1 mouse cellular context compared by ENCODE assay signal in genomic region chr6:87739898-87740297, GRCm38 (mm10).
TF ChIP-seq lines count a peak whose summit lies in the region.

No protein-coding gene starts in this region.

TF ChIP-seq in MEL, 35 proteins besides CTCF, POLR2A, EP300 and RAD21 (continued from another document):
- TF ChIP-seq GATA1 (IDR thresholded peaks at IDR 0.05; ENCODE audit: low read depth, low read length), result peak; percentile 41
- peak; percentile 24; the same call in 1 of the 2 replicates for TF ChIP-seq MAZ (IDR thresholded peaks at IDR 0.05; ENCODE audit: low read depth, low read length)
- no peak; the same call in 1 of the 2 replicates for TF ChIP-seq USF1 (IDR thresholded peaks at IDR 0.05; ENCODE audit: low read depth, low read length)
- 0 out of 2 replicates have a peak, but pooled peaks have one; percentile 50 for TF ChIP-seq CHD1 (IDR thresholded peaks at IDR 0.05; ENCODE audit: low read depth, low read length)
- TF ChIP-seq POLR2AphosphoS5 (IDR thresholded peaks at IDR 0.05; ENCODE audit: borderline replicate concordance, low read depth, low read length), result no peak
- TF ChIP-seq TBP (IDR thresholded peaks at IDR 0.05; ENCODE audit: low read depth, low read length), result no peak
- no peak for TF ChIP-seq KAT2A (conservative IDR thresholded peaks at IDR 0.05; ENCODE audit: low read depth, low read length)
- no peak for TF ChIP-seq SMC3 (IDR thresholded peaks at IDR 0.05; ENCODE audit: low read depth, low read length)
- no peak for TF ChIP-seq HCFC1 (IDR thresholded peaks at IDR 0.05; ENCODE audit: low read depth, low read length)
